Mouse (Mus musculus) lung, adult 18-20 months (tissue): ENCODE data around the gene Tjp2.
"Not testable (repeated sequence)": the region's sequence is repeated elsewhere in the genome, so short reads cannot be mapped to it uniquely, and the experiment has no call there.

Source experiments
- DNase-seq, 2 experiments: peaks; one replicate each; pipeline ENCODE4 v3.0.0; 2022; ENCODE audit warnings: mixed read lengths in 2 of 2

Gene Tjp2

DNA sequence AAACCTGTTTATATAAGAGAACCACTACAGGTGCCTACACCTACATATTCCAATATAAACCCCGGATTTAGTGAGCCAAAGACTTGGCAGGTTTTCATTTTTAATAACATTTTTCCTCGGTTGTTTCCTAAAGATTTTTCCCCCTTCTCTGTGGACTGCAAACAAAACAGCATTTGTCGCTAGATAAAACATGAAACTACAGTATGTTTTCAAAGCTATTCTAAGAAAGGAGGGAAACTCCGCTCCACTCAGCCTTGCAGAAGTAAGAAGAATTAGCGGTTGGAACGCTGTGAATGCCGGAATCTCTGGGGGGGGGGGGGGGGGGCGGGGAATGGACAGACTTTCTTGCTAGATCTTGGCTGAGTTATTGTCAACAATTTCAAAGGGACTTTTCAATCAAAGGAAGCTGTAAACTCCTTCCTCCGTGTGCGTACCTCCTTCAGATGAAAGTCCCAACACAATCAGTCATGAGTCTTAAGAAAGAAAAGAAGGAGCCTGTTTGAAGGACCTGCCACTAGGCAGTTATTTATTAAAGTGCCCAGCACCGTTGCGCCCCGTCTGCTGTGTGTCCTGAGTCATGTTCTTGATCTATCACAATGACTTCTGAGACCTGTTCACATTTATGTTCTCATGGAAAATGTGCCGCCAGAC lies 3.9 kb downstream of the Tjp2 start:
- DNase-seq, result peak in 1 of 2 experiments; percentile 31

DNA sequence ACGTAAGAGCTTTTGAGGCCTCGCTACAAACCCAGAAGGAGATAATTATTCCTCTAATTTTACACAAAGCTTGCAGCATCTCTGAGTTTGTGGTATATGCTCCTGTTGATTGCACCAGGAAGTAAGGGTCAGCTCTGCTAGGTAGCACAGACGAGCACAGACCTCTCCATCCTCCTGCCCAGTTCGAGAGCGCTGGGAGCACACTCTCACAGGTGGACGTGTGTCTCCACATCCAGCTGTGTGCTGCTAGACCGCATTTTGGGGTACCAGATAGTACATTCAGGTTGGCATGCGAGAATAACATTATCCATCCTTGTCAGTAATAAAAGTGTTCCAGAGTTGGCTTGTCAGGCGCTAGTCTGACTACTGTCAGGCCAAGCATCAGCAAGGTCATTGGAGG lies 5.8 kb downstream of the Tjp2 start:
- no peak for DNase-seq

DNA sequence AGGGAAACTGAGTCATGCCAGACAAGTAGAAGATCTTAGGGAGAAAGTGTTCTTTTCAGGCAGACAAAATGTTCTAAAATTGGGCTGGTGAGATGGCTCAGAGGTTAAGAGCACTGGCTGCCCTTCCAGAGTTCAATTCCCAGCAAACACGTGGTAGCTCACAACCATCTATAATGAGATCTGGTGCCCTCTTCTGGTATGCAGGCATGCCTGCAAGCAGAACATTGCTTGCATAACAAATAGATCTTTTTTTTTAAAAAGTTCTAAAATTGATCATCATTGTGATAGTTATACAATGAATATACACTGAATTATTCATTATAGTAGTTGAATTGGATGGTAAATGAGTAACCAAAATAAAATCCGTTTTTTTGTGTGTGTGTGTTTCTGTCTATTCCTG lies 6.5 kb downstream of the Tjp2 start:
- DNase-seq, result no peak

DNA sequence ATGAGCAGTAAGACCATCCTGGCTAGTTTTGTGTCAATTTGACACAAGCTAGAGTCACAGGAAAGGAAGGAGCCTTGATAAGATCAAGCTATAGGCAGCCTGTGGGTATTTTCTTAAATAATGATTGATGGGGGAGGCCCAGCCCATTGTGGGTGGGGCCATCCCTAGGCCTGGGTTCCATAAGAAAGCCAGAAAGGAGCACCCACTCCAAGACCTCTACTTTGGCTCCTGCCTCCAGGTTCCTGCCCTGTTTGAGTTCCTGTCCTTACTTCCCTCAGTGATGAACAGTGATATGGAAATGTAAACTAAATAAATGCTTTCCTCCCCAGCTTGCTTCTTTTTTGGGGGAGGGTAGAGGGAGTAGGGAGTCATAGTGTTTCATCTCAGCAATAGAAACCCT lies 7.0 kb downstream of the Tjp2 start:
- no peak for DNase-seq

DNA sequence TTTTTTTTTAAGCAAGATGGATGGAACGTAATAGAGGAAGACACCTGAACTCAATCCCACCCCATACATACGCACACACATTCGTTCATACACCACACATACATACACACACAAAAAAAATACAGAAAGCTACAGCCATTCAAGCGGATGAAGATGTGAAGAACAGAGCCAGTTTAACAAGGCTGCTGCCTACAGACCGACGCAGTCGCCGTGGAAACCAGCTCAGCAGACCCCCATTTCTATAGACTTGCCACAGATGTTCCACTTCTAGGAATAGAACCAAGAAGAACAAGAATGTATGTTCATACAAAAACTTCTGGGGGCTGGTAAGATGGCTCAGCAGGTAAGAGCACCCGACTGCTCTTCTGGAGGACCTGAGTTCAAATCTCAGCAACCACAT lies 8.1 kb downstream of the Tjp2 start:
- no peak for DNase-seq

DNA sequence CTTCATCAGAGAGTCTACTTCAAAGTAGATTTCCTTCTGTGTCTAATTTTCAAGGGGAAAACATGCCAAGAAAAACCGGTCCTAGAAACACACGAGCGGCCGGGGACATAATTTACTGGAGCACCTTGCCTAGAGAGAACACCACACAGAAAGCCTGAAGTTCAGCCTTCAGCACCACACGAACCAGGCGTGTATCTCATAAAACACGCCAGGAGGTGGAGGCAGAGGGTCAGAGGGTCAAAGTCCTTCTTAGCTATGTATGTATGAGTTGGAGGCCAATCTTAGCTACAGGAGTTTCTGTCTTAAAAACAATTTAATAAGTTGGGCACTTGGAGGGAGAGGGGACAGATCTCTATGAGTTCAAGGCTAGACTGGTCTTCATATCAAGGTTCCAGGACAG lies 9.9 kb downstream of the Tjp2 start:
- no peak for DNase-seq

DNA sequence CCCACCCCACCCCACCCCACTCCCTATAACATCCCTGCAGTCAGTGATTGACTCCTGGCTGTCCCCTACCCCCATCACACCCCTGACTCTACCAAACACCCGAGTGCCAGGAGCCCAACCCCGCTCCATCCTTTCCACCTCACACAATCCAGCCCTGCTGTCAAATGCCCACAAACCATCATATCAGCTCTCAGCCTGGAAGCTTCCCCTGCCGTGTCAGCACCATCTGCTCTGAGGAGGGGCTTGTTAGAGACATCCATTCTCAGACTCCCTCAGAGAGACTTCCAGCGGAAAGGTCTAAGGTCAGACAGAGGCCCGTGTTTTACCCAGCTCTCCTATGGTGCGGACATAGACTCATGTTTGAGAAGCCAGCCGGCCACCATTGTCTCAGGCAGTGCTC lies 11.5 kb downstream of the Tjp2 start:
- DNase-seq, result no peak

DNA sequence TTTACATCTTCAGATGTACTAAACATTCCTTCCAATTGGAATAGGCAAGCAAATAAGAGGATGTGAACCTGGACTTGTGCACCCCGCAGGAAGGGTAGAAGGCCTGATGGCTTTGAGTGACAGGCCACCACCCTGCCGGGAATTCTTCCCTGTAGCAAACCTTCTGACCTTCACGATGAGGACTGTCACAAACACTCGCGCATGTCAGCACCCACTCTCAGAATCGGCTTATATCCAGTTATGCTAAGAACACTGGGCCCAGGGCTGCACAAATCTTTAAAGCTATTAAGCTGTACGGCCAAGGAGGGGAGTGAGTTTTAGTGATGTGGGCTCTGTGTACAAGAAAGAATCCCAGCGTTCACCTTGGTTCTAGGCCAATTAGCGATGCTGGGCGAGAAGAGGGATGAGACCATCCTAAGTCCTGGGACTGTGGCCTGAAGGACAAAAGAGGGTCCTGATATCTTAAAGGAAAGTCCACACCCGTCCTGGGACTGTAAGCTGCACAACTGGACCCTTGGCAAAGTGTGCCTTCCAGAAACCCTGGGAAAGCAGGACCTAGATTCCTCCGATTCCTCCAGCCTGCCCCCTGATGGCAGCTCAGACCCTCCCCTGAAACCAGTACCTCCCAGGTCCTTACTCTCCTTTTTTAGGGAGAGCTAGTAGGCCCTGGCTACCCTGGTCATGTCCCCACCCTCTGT lies 12.1 kb downstream of the Tjp2 start:
- DNase-seq, result no peak

DNA sequence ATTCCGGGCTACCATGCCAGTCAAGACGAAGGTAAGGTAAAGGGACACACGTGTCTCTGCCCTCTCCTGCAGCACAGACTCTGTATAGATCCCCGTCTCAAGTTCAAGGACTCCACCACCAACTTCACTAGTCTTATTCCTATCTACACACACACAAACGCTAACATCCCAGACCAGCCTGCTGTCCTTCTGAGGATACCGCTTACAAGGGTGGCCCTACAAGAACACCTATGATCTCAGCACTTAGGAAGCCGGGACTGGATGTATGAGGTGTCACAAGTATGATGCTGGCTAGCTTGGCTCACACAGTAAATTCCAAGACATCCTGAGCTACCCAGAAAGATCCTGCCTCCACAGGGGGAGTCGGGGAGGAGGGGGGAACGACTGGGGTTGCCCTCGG lies 13.7 kb downstream of the Tjp2 start:
- peak; percentile 8 to 29 for DNase-seq

DNA sequence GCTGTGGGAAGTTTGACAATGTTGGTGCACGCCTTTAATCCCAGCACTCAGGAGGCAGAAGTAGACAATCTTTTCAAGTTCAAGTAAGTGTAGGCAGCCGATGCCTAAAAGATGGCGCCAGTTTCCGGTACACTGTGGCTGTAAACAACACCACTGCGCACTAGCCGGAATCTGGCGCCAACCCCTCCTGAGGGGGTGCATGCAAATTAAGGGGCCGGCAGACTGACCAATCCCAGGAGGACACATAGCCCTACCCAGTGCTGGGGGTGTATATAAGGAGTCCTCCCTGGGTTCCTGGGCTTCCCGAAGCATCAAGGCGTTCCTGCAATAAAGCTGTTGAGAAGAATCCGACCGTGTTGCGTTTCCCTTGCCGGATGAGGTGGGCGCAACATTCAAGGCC lies 15.3 kb downstream of the Tjp2 start:
- DNase-seq, result no peak

DNA sequence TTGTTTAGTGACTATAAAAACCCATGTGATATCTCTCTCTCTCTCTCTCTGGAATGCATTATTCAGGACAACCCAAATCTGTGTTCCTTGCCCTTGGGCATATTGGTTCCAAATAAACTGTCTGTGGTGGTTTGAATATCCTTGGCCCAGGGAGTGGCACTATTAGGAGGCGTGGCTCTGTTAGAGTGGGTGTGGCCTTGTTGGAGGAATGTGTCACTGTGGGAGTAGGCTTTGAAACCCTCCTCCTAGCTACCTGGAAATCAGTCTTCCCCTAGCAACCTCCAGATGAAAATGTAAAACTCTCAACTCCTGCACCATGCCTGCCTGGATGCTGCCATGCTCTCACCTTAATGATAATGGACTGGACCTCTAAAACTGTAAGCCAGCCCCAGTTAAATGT lies 16.9 kb downstream of the Tjp2 start:
- DNase-seq, result no peak

DNA sequence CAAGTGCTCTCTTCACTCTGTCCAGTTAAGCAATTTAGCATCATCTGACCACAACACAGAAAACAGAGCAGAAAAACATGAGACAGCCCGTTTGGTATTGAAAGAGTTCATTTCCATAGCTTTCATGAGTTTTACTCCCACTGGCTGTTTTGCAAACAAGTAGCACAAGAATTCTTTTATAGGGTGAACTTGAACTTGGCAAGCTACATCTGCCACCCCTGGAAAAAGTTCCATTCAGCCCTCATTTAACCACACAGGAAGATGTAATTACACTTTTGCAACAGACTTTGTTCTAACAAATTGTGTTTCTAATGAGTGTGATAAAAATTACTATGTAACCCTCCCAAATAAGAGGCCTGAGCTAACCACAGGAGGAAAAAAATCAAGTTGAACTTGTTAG lies 19.8 kb downstream of the Tjp2 start:
- DNase-seq, result no peak

DNA sequence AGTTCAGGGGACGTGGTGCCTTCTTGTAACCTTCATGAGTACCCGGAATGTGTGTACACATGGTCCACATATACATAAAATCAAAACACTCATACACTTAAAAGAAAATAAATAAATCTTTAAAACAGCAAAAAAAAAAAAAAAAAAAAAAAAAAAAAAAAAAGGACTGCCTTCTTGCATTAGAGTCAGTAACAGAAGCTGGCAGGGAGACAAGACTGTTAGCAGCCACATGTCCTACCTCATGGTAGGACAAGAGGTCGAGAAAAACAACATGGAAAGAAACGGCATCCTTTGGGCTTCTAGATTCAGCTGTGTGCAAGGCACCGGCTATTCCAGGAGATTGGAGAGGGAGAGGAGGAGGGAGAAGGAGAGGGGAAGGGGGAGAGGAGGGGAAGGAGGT lies 23.0 kb downstream of the Tjp2 start:
- no peak for DNase-seq

DNA sequence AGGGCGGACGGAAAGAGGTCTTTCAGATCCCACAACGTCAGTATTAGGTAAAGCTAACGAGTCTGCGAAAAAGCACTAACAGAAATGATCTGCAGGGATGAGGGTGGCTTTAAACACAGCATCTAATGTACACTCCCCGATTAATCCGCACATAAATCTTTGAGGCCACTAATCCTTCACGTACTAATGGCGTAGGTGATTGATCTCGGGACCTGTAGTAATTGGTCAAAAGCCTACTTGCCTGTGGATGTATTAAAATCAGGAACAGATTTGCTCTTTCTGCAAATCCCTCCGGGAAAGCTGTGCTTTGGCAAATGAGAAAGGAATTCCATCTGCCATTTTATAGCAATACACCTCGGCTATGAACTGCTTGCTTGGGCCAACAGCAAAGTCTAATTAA lies 24.3 kb downstream of the Tjp2 start:
- no peak for DNase-seq

DNA sequence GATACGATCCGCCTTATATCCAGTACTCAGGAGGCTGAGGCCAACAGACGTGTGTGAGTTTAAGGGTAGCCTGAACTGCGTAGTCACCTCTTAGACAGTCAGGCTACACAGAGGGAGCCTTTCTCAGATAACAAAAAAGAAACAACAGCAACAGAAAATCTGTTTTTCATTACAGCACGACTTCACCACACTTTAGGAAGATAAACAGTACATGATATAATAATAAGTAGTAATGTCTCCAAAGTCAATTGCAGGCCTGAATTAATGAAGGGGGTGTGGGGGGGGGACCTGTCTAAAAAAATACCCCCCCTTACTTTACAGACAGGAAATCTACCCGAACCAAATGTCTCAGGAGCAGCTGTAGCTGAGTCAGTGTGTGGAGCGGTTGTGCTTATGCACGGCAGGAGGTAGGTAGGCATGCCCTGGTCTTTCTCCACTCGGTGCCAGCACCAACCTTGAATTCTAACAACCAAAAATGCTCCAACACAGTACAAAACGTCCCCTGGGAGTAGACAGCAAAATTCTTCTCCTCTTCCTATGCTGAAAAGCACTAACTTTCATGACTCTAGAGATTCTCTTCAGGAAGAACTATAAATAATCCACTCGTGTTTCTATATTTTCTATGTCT lies 26.0 kb downstream of the Tjp2 start:
- DNase-seq, result no peak

DNA sequence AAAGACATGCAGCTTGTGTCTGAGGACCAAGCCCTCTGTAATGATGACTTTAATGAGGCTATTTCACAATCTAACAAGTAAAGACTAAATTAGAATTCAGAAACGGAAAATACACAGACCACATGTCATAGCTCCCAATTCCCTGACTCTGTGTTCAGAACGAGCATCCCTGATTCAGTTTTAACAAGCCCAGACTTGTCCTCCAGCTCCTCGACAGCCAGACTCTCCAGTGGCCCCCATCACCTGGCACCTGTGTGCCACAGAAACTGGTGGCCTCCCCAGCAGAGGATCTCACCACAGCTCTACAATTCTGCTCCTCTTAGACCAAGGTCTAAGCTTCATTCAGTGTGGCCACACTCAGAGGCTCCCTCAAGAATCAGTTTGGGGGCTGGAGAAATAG lies 27.5 kb downstream of the Tjp2 start:
- no peak for DNase-seq

DNA sequence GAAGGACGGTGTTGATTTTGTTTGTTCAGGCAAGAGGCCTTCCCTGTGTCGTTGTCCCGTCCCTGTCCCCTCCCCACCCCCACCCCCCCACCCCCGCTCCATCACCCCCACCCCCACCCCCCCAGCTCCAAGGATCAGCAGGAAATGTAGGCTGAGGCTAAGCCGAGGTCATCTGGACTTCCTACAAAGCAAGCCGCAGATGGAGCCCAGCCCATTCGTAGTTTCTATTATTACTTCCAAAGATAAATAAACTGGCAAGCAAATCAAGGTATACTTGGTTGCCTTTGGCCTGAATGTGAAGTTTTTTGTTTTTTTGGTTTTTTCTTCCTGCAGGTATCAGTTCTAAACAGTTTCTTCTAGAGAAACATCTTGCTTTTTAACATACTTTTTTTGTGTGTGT lies 29.6 kb downstream of the Tjp2 start:
- DNase-seq, result no peak

DNA sequence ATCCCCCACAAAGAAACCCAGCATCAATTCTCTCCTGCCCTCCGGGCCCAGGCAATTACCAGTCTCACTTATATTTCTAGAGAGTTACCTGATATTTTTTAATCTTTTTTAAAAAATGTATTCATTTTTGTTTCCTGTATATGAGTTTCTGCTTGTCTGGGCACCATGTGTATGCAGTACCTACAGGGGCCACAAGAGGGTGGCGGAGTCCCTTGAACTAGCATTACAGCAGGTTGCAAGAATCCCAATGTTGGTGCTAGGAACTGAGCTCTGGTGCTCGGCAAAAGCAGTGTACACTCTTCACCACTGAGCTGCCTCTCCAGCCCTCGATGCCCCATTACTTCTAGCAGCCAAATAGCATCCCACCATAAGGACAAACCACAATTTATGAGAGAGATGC lies 30.6 kb downstream of the Tjp2 start:
- no peak for DNase-seq

DNA sequence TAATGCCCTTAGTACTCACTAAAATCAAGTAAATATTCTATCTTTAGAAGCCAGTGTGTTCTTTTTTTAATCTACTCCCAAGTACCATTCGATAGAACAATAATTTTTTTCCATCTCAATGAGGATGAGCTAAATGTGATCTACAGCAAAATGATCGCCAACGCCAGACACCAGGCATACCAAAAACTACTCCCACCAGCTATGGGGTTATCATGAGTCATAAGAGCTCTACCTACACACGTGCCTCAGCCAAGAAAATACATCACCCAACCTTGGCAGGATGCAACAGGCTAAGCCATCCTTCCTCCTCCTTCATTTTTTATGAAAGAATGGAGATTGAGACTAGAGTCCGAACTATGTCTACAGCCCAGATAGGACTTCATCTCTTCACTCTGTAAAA lies 31.9 kb downstream of the Tjp2 start:
- DNase-seq, result no peak

DNA sequence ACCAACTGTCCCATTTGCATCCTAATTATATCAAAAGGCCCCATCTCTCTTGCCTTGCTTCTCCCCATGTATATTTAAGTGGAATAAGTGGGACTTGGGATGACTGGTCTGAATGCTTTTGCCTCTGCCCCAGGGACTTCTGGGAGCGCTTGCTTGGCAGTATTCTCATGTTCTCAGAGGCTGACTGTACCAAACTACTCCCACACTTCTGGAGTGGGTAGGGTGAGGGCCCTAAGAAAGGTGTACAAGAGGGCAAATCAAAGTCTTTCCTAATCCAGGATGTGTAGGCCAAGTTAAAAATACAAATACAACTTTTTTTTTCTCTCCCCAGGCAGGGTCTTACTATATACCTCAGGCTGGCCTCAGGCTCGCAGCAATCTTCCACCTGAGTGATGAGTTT lies 37.0 kb downstream of the Tjp2 start:
- peak in 1 of 2 experiments; percentile 68 for DNase-seq

DNA sequence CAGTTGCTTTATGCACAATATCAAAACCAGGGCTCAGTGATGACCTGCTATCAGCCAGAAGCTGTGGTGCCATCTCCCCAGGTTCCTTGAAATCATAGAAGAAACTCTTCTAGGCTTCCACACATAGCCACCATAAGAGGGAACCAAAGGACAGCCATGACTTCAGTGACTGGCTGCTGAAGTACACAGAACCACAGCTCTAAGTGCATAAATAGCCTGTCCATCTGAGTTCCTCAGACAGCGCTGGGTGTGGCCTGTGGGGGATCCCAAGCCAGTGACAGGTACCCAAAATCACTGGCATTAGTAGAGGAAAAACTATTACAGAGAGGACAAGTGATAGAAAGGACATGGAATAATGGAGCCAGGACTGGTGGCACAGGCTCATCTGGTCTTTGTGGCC lies 37.5 kb downstream of the Tjp2 start:
- DNase-seq, result not testable (repeated sequence)

DNA sequence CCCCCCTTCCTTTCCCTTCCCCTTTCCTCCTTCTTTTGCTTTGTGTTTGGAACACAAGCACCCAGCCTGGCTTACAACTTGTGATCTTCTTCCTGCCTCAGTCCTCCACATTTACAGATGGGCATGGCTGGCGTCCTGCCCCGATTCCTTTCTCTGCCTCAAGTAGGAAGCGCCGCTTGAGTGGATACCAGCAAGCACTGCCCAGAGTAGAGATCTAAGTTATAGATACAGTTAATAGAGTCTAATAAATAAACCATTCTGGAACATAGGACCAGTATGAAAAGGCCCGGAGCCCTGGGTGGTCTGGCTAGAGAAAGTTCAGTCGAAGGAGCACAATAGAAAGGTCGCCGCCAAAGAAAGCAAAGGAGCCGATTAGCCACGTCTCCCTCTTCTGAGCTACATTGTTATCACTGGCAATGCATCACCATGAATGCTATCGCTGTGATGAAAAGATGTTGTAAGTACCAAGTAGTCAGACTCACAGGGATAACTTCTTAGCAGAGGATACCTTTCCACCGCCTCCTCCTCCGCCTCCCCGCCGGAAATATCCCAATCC lies 41.1 kb downstream of the Tjp2 start:
- DNase-seq, result no peak

DNA sequence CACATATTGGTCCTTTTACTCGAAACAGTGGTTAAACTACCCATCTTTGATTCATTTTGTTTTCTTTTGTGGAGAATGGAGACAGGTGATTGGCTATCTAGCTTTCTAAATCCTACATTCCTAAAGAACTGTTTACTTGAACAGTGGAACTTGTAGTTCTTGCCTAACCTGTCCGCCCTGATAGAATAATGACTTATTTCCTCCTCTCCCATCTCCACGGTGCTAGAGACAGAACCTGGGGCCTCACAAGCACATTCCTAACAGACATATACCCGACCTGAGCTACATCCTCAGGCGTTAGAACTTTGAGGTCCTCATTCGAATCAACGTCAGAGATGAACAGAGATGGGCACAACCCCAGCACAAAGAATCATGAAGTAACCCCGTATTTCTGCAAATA lies 44.4 kb downstream of the Tjp2 start:
- peak in 1 of 2 experiments; percentile 28 for DNase-seq

DNA sequence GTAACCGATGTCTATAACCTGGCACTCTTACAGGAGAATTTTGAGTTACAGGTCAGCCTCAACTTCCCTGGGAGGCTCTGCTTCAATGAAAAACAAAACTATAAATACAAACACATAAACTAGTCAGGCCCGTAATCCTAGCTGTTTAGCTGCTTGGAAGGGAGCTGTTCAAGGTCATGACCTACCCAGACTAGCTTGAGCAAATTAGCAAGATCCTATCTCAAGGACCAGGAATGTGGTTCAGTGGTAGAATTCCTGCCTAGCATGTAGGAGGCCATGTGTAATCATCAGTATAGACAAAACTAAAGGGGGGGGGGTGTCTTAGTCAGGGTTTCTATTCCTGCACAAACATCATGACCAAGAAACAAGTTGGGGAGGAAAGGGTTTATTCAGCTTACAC lies 46.7 kb downstream of the Tjp2 start:
- DNase-seq, result no peak
